Mouse (Mus musculus) liver, adult (tissue): Measurements from ENCODE around the gene Inpp4b.

ENCODE experiments used
- GATA4 ChIP-seq: IDR thresholded peaks from 2 replicates; pipeline ENCODE4 v1.6.1; 2014; ENCODE audit warnings: mild to moderate bottlenecking, low read length; ENCODE audit not compliant: insufficient replicate concordance

Gene Inpp4b

DNA sequence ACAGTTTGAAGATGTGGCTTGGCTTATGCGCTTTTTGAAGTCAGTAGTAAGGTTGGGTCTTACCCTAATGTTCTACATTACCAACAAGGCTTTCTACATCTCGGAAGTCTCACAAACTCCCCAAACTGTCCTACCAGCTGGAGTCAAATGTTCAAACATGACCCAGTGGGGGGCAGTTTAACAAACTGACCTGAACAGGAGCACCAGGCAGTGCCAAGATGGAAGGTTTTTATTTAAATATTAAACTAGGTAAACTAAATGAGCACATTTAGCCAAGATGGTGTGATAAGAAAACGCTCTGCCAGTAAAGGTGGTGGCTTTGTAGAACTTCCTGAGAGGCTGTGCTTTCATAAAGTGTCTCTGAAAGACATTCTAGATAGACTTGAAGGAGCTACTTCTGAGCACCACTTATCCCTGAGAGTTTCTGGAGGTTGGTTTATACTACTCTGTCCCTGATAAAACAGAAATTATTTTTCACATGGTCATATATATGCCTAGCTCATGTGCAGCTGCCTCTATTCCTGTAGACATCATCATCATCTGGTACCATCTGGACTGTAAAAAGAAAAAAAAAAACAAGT lies 251.9 kb downstream of the Inpp4b start:
- TF ChIP-seq GATA4: no peak

DNA sequence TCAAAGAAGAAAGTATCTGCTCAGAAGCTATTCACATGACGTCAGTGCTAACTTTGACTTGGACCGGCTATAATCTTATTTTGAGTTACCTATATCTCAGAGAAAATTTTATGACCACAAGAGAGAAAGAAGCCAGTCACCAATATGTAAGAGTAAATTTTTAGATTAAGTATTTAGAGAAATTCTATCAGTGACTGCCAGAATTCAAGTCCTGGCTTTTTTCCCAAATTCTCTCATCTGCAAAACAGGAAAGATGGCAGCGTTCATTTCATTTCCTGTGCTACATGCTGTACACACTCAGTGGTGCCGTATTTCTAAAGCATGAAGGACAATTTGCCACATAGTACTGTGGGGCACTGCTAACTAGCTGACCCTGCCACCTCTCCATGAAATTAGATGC lies 256.9 kb downstream of the Inpp4b start:
- TF ChIP-seq GATA4: no peak

DNA sequence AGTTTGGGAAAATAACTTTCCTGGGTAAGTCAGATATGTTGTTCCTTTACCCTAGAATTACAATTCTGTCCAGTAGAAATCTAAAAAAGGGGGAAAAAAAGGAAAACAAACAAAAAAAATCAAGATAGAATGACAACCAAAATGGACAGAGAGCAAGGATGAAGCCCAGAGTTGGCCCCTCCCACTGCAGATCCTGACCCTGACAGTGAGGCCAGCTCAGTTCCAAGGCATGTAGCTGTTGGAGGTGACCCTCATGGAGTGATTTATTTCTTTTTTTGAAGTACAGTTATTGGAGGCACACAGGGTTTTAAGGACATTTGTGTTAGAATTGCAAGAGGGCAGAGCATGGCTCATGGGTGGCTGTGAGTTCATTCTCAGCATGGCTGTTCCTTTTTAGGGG lies 258.8 kb downstream of the Inpp4b start:
- no peak for TF ChIP-seq GATA4

DNA sequence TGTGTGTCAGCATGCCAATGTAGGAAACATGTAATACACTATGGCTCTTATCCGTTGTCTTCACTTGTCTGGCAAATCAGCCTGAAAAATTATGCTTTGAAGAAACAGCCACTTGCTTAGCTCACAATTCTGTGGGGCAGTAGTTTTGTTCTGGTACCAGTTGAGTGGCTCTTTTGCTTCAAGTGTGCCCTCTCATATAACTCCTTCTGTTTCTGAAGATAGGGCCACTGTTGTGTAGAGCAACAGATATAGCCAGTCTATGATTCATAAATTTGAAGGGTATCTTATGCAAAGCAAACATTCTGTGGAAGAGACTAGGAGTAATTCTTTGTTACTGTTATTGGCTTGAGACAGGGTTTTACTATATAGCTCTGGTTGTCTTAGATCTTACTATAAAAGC lies 265.7 kb downstream of the Inpp4b start:
- no peak for TF ChIP-seq GATA4

DNA sequence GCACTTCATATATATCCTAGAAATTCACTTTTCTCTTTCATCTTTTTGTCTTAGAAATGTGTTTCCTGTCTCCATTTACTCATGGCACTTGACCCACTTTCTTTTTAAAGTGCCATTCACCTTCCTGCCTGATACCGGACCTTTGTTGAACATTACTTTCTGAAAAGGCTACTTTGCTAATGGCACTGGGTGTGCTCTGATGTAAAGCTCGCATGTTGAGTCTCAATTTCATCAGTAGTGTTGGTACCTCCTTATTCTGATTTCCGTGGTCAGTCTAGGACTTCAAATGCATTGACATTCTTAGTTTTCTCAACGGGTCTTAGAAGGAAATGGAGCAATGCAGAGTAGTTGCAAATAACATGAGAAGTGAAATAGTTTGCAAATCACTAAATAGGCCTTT lies 266.7 kb downstream of the Inpp4b start:
- no peak for TF ChIP-seq GATA4

DNA sequence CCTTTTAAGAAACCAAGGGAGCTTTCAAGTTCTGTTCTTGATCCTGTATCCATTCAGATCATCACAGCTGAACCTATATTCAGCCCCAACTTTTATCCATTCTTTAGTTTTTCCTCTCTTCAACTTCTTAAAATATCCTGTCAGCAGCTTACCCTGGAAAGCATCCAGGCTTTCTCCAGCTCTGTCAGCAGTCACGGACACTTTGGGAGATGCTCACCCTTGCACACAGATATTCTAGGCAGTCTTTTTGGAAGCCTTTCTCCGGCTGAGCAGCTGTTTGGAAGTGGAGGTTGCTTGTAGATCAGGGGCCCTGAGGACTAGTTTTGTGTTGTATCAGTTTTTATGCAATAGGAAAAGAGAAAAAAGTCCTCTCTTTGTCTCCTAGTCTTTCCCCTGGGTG lies 270.3 kb downstream of the Inpp4b start:
- TF ChIP-seq GATA4: no peak

DNA sequence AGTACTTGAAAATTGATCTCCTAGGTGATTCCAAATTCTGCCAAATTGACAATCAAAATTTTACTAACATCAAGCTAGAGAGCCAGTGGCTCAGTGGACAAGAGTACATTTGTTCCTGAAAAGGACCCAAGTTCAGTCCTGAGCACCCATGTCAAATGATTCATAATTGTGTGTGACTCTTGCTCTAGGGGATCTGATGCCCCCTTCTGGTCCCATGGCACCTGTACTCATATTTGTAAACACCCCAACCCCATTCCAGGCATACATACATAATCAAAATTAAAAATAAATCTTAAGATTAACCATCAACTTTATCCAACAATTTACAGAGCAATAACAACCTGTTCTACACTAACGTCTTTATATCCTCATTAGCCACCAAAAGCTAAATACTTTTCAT lies 271.8 kb downstream of the Inpp4b start:
- TF ChIP-seq GATA4: no peak

DNA sequence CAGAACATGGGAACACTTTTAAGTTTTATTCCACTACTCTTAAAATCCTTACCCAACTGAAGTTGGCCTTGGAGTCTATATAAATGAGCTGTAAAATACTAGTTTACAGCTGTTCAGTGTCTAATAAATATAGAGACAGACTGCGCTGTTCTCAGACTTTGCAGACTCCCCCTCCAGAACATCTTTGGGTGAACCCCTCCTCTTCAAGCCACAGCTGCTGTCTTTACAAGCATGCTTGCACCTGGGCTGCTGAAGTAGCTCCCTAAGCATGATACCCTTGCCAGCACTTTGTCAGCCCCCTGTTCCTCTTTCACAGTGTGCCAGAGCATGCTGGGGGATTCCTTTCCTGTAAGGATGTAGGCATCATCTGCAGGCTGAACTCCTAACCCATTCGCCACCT lies 272.2 kb downstream of the Inpp4b start:
- no peak for TF ChIP-seq GATA4

DNA sequence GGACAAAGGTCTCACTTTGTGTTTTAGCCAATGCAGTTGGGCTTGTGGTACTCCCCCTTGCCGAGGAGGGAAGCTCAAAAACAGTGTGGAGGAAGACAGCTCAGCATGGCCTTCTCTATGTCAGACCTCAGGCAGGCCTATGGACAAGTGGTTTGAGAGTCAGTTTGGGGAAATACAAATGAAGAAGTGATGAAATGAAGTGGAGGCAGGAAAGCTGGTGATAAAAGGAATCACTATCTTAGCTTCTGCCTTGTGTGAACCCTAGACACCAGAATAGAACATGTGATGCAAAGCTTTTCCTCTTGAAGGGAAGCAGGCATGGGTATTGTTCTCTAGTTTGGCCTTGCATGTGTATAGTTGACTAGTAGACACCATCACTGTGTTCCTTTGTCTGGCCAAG lies 273.2 kb downstream of the Inpp4b start:
- TF ChIP-seq GATA4: no peak

DNA sequence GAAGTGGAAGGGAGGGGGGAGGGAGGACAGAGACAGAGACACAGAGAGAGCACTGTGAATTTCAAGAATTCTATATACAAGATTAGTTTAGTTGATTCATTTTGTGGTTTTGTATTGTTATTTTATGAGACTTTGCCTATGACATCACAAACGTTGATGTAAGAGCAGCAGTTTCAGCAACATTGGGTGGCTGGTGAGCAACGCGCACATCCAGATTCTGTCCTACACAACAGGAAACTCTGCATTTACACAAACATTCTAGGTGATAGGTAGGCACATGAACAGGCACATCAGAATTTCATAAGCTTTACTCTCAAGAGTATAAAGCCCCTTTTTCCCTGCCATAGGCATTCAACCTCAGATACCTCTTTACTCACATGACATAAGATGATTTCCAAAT lies 276.6 kb downstream of the Inpp4b start:
- TF ChIP-seq GATA4: no peak

DNA sequence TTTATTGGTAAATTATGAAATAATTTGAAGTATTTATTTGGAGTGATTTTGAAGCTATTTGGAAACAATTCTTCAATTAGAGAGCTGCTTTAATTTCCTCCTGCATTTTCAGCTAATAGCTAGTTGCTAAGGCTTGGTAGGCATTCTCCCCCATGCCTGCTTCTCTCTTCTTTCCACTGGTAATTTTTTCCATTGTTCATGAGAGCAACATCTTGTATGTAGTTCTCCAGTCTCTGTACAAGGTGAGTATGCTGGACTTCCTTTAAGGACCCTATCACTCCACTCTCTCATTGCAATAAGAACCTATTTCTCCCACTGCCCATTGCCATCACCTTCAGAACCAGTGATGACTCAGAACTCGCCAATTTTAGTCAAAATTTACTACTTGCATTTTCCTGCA lies 292.7 kb downstream of the Inpp4b start:
- TF ChIP-seq GATA4: no peak

DNA sequence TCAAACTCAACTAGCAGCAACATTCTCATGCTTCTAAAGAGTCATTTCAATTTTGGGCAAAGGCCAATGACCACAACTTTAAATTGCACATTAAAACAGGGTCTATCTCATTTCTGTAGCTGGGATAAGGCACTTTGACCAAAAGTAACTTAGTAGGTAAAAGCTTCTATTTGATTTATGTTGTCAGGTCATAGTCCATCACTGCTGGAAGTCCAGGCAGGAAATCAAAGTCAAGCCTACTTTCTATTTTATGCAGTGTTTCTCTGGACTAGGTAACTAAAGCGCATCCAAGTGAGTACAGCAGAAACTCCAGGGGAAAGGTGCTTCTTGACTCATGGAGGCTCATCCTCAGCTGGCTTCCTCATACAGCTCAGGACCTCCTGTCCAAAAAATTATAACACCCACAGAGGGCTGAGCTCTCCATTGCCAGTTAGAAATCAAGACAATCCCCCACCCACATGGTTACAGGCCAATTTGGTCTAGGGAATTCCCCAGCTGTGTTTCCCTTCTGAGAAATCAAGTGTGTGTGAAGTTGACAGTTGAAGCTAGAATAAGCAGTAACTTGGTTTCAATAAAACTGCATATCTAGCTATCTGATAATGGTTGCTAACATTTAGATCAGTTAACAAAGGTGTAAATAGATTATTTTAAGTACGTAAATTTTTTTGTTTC lies 293.7 kb downstream of the Inpp4b start:
- TF ChIP-seq GATA4: no peak

DNA sequence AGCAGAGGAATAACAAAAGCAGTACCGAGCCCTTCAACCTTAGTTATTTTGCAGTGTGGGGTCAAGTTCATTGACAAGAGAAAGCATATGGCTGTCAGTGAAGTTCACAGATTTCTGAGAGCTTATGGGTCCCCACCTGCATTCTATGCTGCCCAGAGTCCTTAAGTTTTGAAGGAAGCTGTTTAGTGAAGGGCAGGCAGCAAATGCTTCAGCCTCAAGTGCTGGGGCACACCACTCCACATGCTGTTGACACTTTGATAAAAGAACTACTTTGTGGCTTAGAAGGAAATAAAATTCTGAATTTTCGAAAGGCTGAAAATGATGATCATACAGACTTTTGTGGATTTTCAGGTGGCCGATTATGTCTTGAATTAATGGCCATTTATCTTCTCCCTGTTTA lies 296.1 kb downstream of the Inpp4b start:
- no peak for TF ChIP-seq GATA4

DNA sequence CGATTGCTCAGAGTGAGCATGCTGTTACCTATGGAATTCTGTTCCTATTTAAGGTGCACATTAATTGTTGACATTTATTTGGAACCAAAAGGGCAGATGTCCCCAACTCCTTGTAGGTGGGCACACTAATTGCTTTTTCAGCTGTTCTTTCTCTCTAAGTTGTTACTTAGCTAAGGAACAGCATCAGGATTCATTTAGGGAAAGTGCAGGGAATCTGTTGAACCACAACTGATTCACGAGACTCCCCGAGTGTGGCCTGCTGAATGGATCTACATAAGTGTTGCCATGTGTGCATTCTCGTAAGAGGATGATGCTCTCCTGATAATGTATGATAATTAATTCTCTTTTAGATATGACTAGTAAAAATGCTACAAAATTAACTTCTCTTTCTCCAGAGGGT lies 297.5 kb downstream of the Inpp4b start:
- TF ChIP-seq GATA4: no peak

DNA sequence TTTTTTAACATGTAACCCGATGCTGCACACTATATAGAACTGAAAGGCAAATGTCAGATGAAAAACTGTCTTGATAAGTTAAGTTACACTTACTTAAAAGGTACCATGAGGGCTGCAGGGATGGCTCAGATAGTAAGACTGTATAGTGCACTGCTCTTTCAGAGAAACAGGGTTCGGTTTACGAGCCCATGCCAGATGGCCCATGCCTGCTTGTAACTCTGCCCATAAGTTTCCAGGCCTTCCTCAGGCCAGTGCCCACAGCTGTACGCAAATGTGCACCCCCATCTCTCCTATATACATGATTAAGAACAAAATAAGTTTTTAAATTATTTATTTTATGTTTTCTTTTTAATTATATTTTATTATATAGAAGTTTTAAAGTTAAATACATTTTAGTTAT lies 300.7 kb downstream of the Inpp4b start:
- no peak for TF ChIP-seq GATA4

DNA sequence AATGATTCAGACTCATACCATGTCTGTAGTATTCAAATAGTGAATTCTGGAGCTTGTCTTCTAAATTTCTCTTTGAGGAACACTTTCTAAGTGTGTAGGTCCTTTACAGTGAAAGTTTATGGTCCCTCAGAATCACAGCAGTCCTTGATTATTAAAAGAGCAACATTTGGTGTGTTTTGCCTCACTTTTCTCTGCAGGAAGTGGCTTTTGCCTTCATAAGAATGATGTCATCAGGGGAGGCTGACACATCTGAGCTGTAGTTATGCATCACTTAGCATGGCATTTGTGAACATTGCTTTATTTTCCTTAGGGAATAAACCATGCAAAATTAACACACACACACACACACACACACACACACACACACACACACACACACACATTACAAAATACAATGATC lies 349.8 kb downstream of the Inpp4b start:
- no peak for TF ChIP-seq GATA4

DNA sequence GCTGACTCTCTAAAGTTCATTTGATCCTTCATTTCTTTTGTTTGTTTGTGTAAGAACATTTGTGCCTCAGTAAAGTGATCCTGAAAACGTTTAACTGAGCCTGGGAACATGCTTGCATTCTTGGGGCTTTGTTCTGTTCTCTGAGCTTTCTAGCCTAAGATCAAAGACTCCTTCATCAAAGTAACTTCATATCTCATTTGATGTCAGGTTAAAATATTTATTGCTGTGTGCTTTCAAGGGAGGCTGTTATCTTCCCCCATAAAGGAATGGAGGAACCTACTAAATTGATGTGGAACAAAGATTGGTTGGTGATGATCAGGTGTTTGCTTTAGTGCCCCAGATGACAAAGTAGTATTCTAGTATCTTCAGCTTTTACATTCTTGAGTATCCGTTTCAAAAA lies 352.5 kb downstream of the Inpp4b start:
- TF ChIP-seq GATA4: no peak

DNA sequence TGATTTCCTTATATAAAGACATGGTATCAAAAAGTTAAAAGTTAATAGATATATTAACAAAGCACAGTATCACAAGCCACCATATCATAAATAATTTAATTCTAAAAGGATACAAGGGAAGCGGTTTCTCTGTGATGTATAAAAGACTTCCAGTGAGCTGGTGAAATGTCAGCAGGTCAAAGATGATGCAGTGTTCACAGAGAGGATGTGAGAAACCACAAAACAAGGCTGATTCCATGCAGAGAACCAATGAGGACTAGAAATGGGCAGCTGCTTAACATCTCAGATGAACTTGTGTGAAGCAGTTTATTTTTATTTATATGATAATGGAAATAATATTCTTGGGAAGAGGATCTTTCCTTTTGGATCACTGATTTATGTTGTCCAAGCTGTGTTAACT lies 359.7 kb downstream of the Inpp4b start:
- no peak for TF ChIP-seq GATA4
